Comparison of ENCODE assay signal across 8 mouse cellular contexts in genomic region chr2:24409166-24409565, GRCm38 (mm10). TPM values are rescaled to one million over a fixed set of nuclear protein-coding genes. Genes with fewer than 3 reads are reported as not detected.
DNase-seq lines count a peak whose midpoint lies in the region; ATAC-seq and TF ChIP-seq lines count a peak whose summit lies in the region.

No protein-coding gene starts in this region.

- H3K27me3 ChIP-seq in kidney, embryonic 16.5 days (ENCODE audit: insufficient read depth, low read length) = no peaks in the 10 kb centered on the region
- H3K27me3 ChIP-seq in forebrain, embryonic 16.5 days (replicated peaks; ENCODE audit: control insufficient read depth, insufficient read depth, low read length) = peaks cover 3% of the 10 kb centered on the region; the same call in 1 of the 2 replicates
- peaks cover 20% of the 10 kb centered on the region for H3K27me3 ChIP-seq in limb, embryonic 10.5 days (ENCODE audit: low read depth, poor library complexity, severe bottlenecking)
- no peaks in the 10 kb centered on the region; the same call in 1 of the 2 replicates for H3K27me3 ChIP-seq in midbrain, embryonic 15.5 days (replicated peaks)
- no peaks in the 10 kb centered on the region for H3K27me3 ChIP-seq in small intestine, adult 2 months (ENCODE audit: control insufficient read depth, insufficient read depth, low read length)

- no peak; the same call in 1 of the 2 replicates for ATAC-seq in kidney, embryonic 16.5 days (ENCODE audit: low FRiP score, low TSS enrichment)
- peak; percentile 53; the same call in 1 of the 2 replicates for ATAC-seq in forebrain, embryonic 16.5 days
- ATAC-seq in inflammation-experienced regulatory T-cells, adult 6 months = peak; percentile 71
- ATAC-seq in midbrain, embryonic 15.5 days (replicated peaks) = peak; percentile 62

- H3K4me3 ChIP-seq in kidney, embryonic 16.5 days (ENCODE audit: low read length) = no peak overlapping the region
- no peak overlapping the region for H3K4me3 ChIP-seq in forebrain, embryonic 16.5 days (replicated peaks; ENCODE audit: low read length)
- H3K4me3 ChIP-seq in limb, embryonic 10.5 days = no peak overlapping the region
- H3K4me3 ChIP-seq in midbrain, embryonic 15.5 days = no peak overlapping the region
- no peak overlapping the region for H3K4me3 ChIP-seq in small intestine, adult 2 months (ENCODE audit: low read depth, low read length)

- H3K36me3 ChIP-seq in kidney, embryonic 16.5 days (ENCODE audit: insufficient read depth, low read length) = no peaks in the 10 kb centered on the region
- no peaks in the 10 kb centered on the region for H3K36me3 ChIP-seq in forebrain, embryonic 16.5 days (ENCODE audit: control insufficient read depth, insufficient read depth)
- H3K36me3 ChIP-seq in limb, embryonic 10.5 days = no peaks in the 10 kb centered on the region
- no peaks in the 10 kb centered on the region for H3K36me3 ChIP-seq in midbrain, embryonic 15.5 days (replicated peaks)
- peaks cover 11% of the 10 kb centered on the region; the same call in 1 of the 2 replicates for H3K36me3 ChIP-seq in small intestine, adult 2 months (ENCODE audit: control insufficient read depth, insufficient read depth, low read length)

- WGBS in kidney, embryonic 16.5 days = 2% methylated on average over 2 of the region's 2 CpGs
- 4% methylated on average over 2 of the region's 2 CpGs for WGBS in forebrain, embryonic 16.5 days
- 6% methylated on average over 2 of the region's 2 CpGs for WGBS in limb, embryonic 10.5 days
- WGBS in midbrain, embryonic 15.5 days = 6% methylated on average over 2 of the region's 2 CpGs
- 1% methylated on average over 2 of the region's 2 CpGs for WGBS in small intestine, adult 2 months

- peak; percentile 93 for TF ChIP-seq CTCF in small intestine, adult 2 months (IDR thresholded peaks at IDR 0.05; ENCODE audit: extremely low read depth, insufficient read length, insufficient replicate concordance, low read depth, low read length)

- no peak overlapping the region for H3K4me2 ChIP-seq in kidney, embryonic 16.5 days (replicated peaks; ENCODE audit: low read depth, low read length)
- H3K4me2 ChIP-seq in forebrain, embryonic 16.5 days (ENCODE audit: low read length) = no peak overlapping the region
- H3K4me2 ChIP-seq in midbrain, embryonic 15.5 days = no peak overlapping the region

- TF ChIP-seq POLR2A in small intestine, adult 2 months (IDR thresholded peaks at IDR 0.05; ENCODE audit: low read depth, low read length) = no peak

- no peak overlapping the region for H3K9ac ChIP-seq in kidney, embryonic 16.5 days (replicated peaks; ENCODE audit: low read length)
- no peak overlapping the region for H3K9ac ChIP-seq in forebrain, embryonic 16.5 days (replicated peaks; ENCODE audit: low read depth, low read length)
- no peak overlapping the region for H3K9ac ChIP-seq in midbrain, embryonic 15.5 days

- H3K4me1 ChIP-seq in kidney, embryonic 16.5 days (ENCODE audit: insufficient read depth, low read length) = peaks cover 66% of the 10 kb centered on the region
- peaks cover 11% of the 10 kb centered on the region for H3K4me1 ChIP-seq in forebrain, embryonic 16.5 days (replicated peaks; ENCODE audit: control insufficient read depth, insufficient read depth, low read length)
- peaks cover 11% of the 10 kb centered on the region for H3K4me1 ChIP-seq in limb, embryonic 10.5 days
- peaks cover 6% of the 10 kb centered on the region for H3K4me1 ChIP-seq in midbrain, embryonic 15.5 days
- peaks cover 19% of the 10 kb centered on the region for H3K4me1 ChIP-seq in small intestine, adult 2 months (ENCODE audit: control insufficient read depth, insufficient read depth, insufficient read length, low read length)

- H3K9me3 ChIP-seq in kidney, embryonic 16.5 days (ENCODE audit: low read length) = no peaks in the 10 kb centered on the region
- H3K9me3 ChIP-seq in forebrain, embryonic 16.5 days (ENCODE audit: control insufficient read depth, low read length) = no peaks in the 10 kb centered on the region
- H3K9me3 ChIP-seq in limb, embryonic 10.5 days (replicated peaks) = no peaks in the 10 kb centered on the region
- H3K9me3 ChIP-seq in midbrain, embryonic 15.5 days = no peaks in the 10 kb centered on the region

- DNase-seq in kidney, adult 11 months = peak; percentile 71
- DNase-seq in cerebellum, adult 18-20 months = peak; percentile 62 to 72
- peak; percentile 72 for DNase-seq in limb, embryonic 10.5 days (ENCODE audit: low spot score)

- no peak overlapping the region for H3K27ac ChIP-seq in kidney, embryonic 16.5 days (ENCODE audit: low read length)
- H3K27ac ChIP-seq in forebrain, embryonic 16.5 days (ENCODE audit: low read length) = no peak overlapping the region
- H3K27ac ChIP-seq in limb, embryonic 10.5 days = no peak overlapping the region
- no peak overlapping the region for H3K27ac ChIP-seq in midbrain, embryonic 15.5 days
- no peak overlapping the region for H3K27ac ChIP-seq in small intestine, adult 2 months (ENCODE audit: insufficient read depth, low read depth, low read length)

RNA-seq across cellular contexts. Expression of gene Psd4, which starts 41.8 kb away (rescaled TPM):
- polyA plus RNA-seq in kidney, embryonic 16.5 days (2015; fragmentation: Nextera tagmentation; extraction: Ambion mirVana) = 2.4 and 3.1 TPM in 2 replicates
- polyA plus RNA-seq in forebrain, embryonic 16.5 days (2015; fragmentation: Nextera tagmentation; extraction: Ambion mirVana) = 0.20 and 0.52 TPM in 2 replicates
- 10 to 100 TPM; 85.2 to 93.8 (median 89.3) TPM for polyA plus RNA-seq in inflammation-experienced regulatory T-cells, adult 6 months (2017; shearing (Covaris generic))
- polyA plus RNA-seq in limb, embryonic 10.5 days (2016; fragmentation: Nextera tagmentation; extraction: Ambion mirVana) = 0.43 and 0.59 TPM in 2 replicates
- polyA plus RNA-seq in midbrain, embryonic 15.5 days (2015; fragmentation: Nextera tagmentation; extraction: Ambion mirVana) = 0.69 and 0.72 TPM in 2 replicates
- 10.6 and 14.0 TPM in 2 replicates for polyA plus RNA-seq in small intestine, adult 2 months (2012; rRNA removed)
